Mouse (Mus musculus) layer of hippocampus, adult 18-20 months (tissue): ENCODE data around the gene Nmral1. TPM values are rescaled to one million over a fixed set of nuclear protein-coding genes. Genes with fewer than 3 reads are reported as not detected.

Experiments used
- DNase-seq, 2 experiments: peaks; one replicate each; pipeline ENCODE4 v3.0.0; 2022; ENCODE audit warnings: low spot score in 2 of 2
- total RNA-seq, 2 experiments: library from RNA; stranded (reverse); gene quantifications; 2 replicates each; pipeline ENCODE4 v1.2.3; 2021

Nmral1 gene
- total RNA-seq, 2 experiments from 2014 or later, result 17.7 to 18.0 TPM

- no peak for DNase-seq
These were observed 55.4 kb downstream of the Nmral1 start for GRCm38 (mm10) chr16:4663806-4664205.

GRCm38 (mm10) chr16:4661605-4662004 lies 57.6 kb downstream of the Nmral1 start:
- DNase-seq, result no peak

Other genes starting within 250 kb of the Nmral1 start
- gene Srl, start 177.5 kb downstream of the Nmral1 start, total RNA-seq, result 10 to 100 TPM; 10.0 to 10.3 TPM
- 1 to 10 TPM; 5.3 TPM for gene Tfap4, start 159.5 kb downstream of the Nmral1 start, total RNA-seq
- 10 to 100 TPM in 1 of 2 experiments, 1 to 10 TPM in 1; 9.8 to 15.4 TPM for gene Glis2, start 124.6 kb downstream of the Nmral1 start, total RNA-seq
- 10 to 100 TPM; 79.8 to 81.0 TPM for gene Pam16, start 94.4 kb downstream of the Nmral1 start, total RNA-seq
- 1 to 10 TPM; 4.5 to 5.3 TPM for gene Vasn, start 79.4 kb downstream of the Nmral1 start, total RNA-seq
- 10 to 100 TPM; 66.1 to 66.9 TPM for gene Dnaja3, start 79.4 kb downstream of the Nmral1 start, total RNA-seq
- 10 to 100 TPM; 79.0 to 95.7 TPM for gene Coro7, start 39.6 kb downstream of the Nmral1 start, total RNA-seq
- gene Hmox2, start 7.0 kb upstream of the Nmral1 start, total RNA-seq, result 100 to 1,000 TPM in 1 of 2 experiments, 10 to 100 TPM in 1; 94.2 to 105 TPM
- 100 to 1,000 TPM; 241 to 246 TPM for gene Cdip1, start 70.9 kb upstream of the Nmral1 start, total RNA-seq
- gene 4930562C15Rik, start 116.1 kb upstream of the Nmral1 start, total RNA-seq, result not detected
- 10 to 100 TPM; 96.1 to 98.1 TPM for gene Ubald1, start 161.0 kb upstream of the Nmral1 start, total RNA-seq
- gene Mgrn1, start 166.9 kb upstream of the Nmral1 start, total RNA-seq, result 100 to 1,000 TPM; 214 to 215 TPM
- 10 to 100 TPM; 73.0 to 78.3 TPM for gene Nudt16l1, start 219.4 kb upstream of the Nmral1 start, total RNA-seq
- 10 to 100 TPM; 70.2 to 71.8 TPM for gene Anks3, start 244.8 kb upstream of the Nmral1 start, total RNA-seq